Mouse (Mus musculus) frontal cortex, postnatal 25 days (tissue): ENCODE data around the gene Tpm1.

Experiments
- DNase-seq, 2 experiments: peaks; one replicate each; pipeline ENCODE4 v3.0.0; 2022; ENCODE audit warnings: low spot score in 2 of 2

The Tpm1 gene

GRCm38 (mm10) chr9:67046881-67047605 lies 2.2 kb downstream of the Tpm1 start:
- no peak for DNase-seq

GRCm38 (mm10) chr9:67045966-67046602 lies 3.1 kb downstream of the Tpm1 start:
- no peak for DNase-seq

DNA sequence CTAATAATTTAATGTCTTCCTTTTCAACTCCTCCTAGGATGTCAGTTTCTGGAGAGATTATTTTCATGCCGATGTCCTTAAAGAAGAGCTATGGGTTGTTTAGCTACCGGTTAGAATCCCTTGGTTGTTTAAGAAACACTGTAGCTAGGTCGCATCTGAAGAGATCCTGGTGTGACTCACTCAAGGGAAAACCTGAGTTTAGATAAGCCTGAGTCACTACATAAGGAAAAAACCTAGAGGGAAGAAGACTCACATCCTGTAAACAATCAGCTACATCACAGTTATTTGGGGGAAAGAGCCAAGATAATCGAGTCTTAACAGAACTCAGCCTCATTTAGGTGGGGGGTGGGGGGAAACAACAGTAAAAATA lies 3.9 kb downstream of the Tpm1 start:
- no peak for DNase-seq

GRCm38 (mm10) chr9:67044551-67045305 lies 4.5 kb downstream of the Tpm1 start:
- peak; percentile 51 to 61 for DNase-seq

DNA sequence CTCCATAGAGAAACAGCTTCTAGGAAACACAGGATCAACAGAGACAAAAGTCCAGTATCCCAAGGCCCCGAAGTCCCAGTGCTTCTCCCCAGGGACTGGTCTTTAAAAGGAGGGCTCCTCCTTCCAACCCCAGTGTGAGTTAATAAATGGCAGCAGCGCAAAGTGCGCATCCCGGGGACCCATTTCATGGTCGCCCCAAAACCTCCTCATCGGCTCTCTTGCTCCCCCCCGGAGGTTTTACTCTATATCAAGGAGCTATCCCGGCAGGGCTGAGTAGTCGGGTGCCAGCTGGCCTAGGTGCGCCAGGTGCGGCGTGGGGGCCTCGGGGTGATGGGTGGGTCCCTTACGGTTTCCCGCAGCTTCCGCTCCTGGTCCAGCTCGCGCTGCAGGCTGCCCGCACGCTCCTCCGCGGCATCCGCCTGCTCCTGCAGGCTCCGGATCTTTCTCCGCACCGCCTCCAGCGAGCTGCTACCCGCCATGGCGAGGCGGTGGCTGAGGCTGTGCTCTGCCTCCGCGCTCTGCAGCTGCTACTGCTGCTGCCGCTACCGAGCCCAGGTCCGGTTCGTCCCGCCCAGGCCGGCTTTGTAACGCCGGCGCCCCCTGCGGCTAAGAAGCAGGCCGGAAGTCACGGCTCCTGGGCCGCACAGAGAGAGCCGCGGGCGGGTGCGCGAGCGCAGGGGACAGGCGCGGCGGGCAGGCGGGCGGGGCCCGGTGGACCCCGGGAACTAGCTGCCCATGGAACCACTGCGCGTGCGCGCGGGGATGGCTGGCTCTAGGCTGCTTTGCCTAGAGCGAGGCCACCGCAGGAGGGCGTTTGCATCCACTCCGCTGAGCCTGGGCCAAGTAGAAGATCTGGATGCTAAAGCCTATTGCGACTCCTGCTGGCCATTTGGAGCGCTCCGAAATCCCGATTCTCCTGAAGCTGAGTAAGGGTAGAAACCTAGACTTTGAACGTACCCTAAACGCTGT lies 5.7 kb downstream of the Tpm1 start:
- DNase-seq: peak; percentile 99 to 100

GRCm38 (mm10) chr9:67042813-67043207 lies 6.4 kb downstream of the Tpm1 start:
- no peak for DNase-seq

DNA sequence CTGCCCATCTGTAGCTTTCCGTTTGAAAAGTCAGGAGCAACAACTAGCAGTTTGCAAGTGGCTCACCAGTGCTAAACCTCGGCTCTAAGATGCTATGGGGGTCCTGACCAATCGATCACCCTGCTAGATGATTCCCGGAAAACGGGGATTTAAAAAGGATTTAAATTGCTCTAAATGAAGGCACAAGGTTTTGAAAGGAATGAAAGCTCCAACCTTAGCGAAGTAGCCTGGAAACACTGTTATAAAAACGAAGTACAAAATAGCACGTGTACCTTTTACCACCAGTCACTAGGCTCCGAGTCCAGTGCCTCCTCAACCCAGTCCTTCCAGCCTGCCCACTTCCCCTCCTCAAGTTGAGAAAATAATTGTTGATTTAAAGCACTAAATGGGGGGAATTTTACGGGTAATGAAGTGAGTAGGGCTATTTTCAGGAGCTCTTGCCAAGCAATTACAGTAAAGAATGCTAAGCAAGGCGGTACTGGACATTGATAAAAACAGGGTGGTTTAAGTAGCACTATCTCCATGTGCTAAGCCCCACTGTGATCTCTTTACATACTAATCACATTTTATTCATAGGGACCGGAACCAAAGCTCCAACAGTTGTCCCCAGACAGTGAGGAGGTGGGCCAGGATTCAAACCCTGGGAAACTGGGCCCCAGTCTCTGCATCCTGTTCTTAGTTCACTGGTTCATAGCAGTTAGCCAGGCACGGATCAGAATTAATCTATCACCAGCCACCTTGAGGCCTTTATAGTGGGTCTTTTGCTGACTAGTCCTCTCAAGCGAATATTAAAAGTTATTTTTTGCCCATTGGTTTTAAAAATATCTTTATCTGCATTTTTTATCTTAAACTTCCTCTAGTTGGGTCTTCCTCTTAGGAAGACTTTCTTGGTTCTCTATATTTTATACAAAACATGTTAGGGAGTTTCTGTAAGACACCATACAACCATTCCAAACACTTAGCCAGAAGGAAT lies 7.1 kb downstream of the Tpm1 start:
- DNase-seq: peak in 1 of 2 experiments; percentile 3

GRCm38 (mm10) chr9:67040963-67041839 lies 8.0 kb downstream of the Tpm1 start:
- DNase-seq: peak in 1 of 2 experiments; percentile 1

DNA sequence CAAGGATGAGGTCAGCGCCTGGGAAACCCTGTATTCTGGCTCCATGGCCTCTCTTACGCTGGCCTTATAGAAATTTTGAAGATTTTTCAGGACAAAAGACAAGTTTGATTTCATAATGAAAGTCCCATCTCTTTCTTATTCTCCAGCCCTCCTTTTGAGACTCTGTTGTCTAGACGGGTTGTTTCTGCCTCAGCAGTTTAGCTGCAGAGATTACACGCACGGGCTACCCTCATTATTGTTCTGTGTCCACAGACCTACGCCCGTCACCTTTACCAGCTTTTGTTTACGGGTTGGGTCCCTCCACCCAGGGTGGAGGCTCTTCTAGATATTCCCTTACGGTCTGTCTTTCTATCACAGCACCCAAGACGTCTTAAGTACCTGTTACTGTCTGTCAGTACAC lies 9.3 kb downstream of the Tpm1 start:
- no peak for DNase-seq

- DNase-seq: no peak
These were observed 10.5 kb downstream of the Tpm1 start for GRCm38 (mm10) chr9:67038686-67039085.

GRCm38 (mm10) chr9:67037666-67038065 lies 11.5 kb downstream of the Tpm1 start:
- DNase-seq: no peak

DNA sequence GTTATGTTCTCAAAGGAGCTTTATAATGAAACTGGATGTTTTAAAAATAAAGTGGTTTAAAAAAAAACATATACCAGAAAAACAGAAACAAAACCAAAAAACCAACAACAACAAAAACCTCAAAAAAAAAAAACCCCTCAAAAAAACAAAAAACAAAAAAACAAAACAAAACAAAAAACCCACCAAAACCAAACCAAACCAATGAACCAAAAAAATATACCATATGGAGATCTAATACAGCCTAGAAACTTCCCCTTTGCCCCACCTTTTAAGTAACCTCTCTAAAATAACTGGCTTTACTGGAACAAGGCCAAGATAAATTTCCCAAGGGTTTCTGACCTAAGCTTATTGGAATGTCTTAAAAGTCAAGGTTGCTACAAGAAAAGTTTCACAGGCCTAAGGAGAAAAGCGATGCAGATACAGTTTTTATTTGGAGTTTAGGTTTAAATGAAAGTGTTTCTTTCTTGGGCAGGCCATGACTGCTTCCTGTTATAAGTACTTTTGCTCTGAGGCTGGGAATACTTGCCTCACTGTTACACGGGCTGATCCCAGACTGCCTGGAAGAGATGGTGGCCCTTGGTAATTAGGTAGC lies 12.6 kb downstream of the Tpm1 start:
- DNase-seq: no peak

- DNase-seq: peak in 1 of 2 experiments; percentile 46
These were observed 13.2 kb downstream of the Tpm1 start for GRCm38 (mm10) chr9:67035957-67036451.

GRCm38 (mm10) chr9:67034677-67035076 lies 14.5 kb downstream of the Tpm1 start:
- no peak for DNase-seq

- no peak for DNase-seq
These were observed 16.2 kb downstream of the Tpm1 start for GRCm38 (mm10) chr9:67033016-67033415.

- DNase-seq: no peak
These were observed 16.6 kb downstream of the Tpm1 start for GRCm38 (mm10) chr9:67032611-67033010.

DNA sequence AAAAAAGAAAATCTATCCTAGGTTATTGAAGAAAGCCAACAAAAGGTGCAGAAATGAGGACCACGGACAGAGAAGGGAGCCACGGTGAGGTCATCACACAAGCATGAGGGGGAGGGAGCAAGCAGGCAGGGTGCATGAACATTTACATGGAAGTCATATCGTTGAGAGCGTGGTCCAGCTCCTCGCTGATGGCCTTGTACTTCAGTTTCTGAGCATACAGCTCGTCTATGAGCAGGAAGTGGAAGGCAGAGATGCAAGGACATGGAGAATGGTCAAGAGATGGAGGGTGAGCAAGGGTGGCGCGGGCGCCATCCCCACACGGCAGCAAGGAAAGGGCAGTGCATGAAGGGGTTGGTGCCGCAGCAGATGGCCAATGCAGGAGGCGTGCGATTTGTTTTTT lies 19.7 kb downstream of the Tpm1 start:
- DNase-seq: no peak

DNA sequence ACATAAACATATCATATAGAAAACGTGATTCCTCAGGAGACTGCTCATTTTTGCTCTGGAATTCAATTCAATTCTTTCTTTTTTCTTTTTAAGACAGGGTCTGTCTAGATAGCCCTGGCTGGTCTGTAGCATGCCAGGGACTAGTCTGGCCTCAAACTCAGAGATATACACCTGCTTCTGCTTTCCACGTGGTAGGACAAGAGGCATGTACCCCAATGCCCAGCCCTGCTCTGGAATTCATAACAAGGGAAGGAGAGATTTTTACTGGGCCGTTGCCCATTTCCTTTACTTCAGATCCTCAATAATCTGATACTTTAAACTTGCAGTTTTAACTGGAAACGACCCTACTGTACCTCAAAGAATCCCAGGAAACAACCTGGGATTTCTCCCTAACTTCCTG lies 20.3 kb downstream of the Tpm1 start:
- no peak for DNase-seq
